In genomic region chr12:94420918-94421317, GRCm38 (mm10) we compare ENCODE assay signal across 10 mouse cellular contexts.
DNase-seq lines count a peak whose midpoint lies in the region; ATAC-seq lines count a peak whose summit lies in the region.
"Had no signal": no experiment of that assay in that cellular context is flagged by ENCODE, and none has a peak within 500 bp of the region (broad histone marks: within the 10 kb centered on the region; RNA-seq: fewer than 3 reads in every experiment).

No protein-coding gene starts in this region.

- H3K27me3 ChIP-seq in heart, embryonic 15.5 days: no peaks in the 10 kb centered on the region
- H3K27me3 ChIP-seq: megakaryocyte, embryonic 14.5 days had no signal

- peak; percentile 53 for ATAC-seq in heart, embryonic 15.5 days (replicated peaks; ENCODE audit: insufficient number of reproducible peaks, insufficient read depth, low FRiP score, low read depth)
- ATAC-seq: forebrain, postnatal 0 days had no signal

- no peaks in the 10 kb centered on the region for H3K9me3 ChIP-seq in heart, embryonic 15.5 days (replicated peaks)
- H3K9me3 ChIP-seq: megakaryocyte, embryonic 14.5 days had no signal

- H3K9ac ChIP-seq in heart, embryonic 15.5 days: no peak overlapping the region
- H3K9ac ChIP-seq: forebrain, postnatal 0 days had no signal

- no peak overlapping the region for H3K4me2 ChIP-seq in heart, embryonic 15.5 days

- no peak overlapping the region for H3K4me3 ChIP-seq in heart, embryonic 15.5 days
- H3K4me3 ChIP-seq: megakaryocyte, embryonic 14.5 days had no signal

- H3K36me3 ChIP-seq in heart, embryonic 15.5 days: no peaks in the 10 kb centered on the region

- 26% methylated on average over 5 of the region's 5 CpGs for WGBS in heart, embryonic 15.5 days

- DNase-seq in adrenal gland, adult 8-10 months: peak; percentile 2
- DNase-seq in adrenal gland, adult 18-20 months (ENCODE audit: low spot score in 2 of 2): no peak
- DNase-seq in 3T3-L1 (ENCODE audit: low read depth, low spot score): peak; percentile 71
- peak; percentile 48 to 66 for DNase-seq in kidney, postnatal 36 days
- DNase-seq in neural tube, embryonic 10.5 days (ENCODE audit: extremely low spot score, low spot score): no peak
- no peak for DNase-seq in Muller cell, postnatal 12 days (ENCODE audit: inconsistent ontology term)
- no peak for DNase-seq in c-Kit-positive CD71-positive TER-119-positive erythroid progenitor cells, embryonic 14.5 days (ENCODE audit: low spot score)
- DNase-seq: forebrain, postnatal 0 days had no signal

- no peaks in the 10 kb centered on the region; the same call in 1 of the 2 replicates for H3K4me1 ChIP-seq in heart, embryonic 15.5 days (replicated peaks)

- H3K27ac ChIP-seq in heart, embryonic 15.5 days: no peak overlapping the region

Comparison
In these comparisons a context has a peak if more than half of its experiments do, and no peak if none do; other contexts are left out.
1. DNase-seq: peak in adrenal gland, adult 8-10 months (single experiment), 3T3-L1 (single experiment) and kidney, postnatal 36 days (2 of 2); none in adrenal gland, adult 18-20 months (0 of 2), neural tube, embryonic 10.5 days (single experiment), Muller cell, postnatal 12 days (single experiment) and c-Kit-positive CD71-positive TER-119-positive erythroid progenitor cells, embryonic 14.5 days (single experiment).